Mouse (Mus musculus) stomach, postnatal 0 days (tissue): ENCODE results near the gene Mmgt2. TPM values are rescaled to one million over a fixed set of nuclear protein-coding genes. Genes with fewer than 3 reads are reported as not detected.
A peak's percentile ranks its signal among the peaks of the same experiment; 100 is the strongest.

ENCODE experiments used
- ATAC-seq: fragments of 200-750 bp; cut with Nextera tagmentation; 2 replicates; pipeline ENCODE4 v1.8.0; 2017; ENCODE audit not compliant: low FRiP score, low TSS enrichment
- DNase-seq: peaks from one replicate; pipeline ENCODE4 v3.0.0-alpha.2; 2016; ENCODE audit warnings: low spot score
- H3K27ac ChIP-seq: fragments of 300-500 bp; sonication (generic); replicated peaks from 2 replicates; pipeline ENCODE4 v1.5.1; 2014; ENCODE audit warnings: mild to moderate bottlenecking, control low read depth
- H3K27me3 ChIP-seq: fragments of 300-500 bp; sonication (generic); 2 replicates; pipeline ENCODE4 v1.6.1; 2014; ENCODE audit warnings: low read length; ENCODE audit not compliant: control insufficient read depth, insufficient read depth
- H3K36me3 ChIP-seq: fragments of 300-500 bp; sonication (generic); 2 replicates; pipeline ENCODE4 v1.6.1; 2014; ENCODE audit warnings: low read length, mixed read lengths; ENCODE audit not compliant: control insufficient read depth, insufficient read depth
- H3K4me1 ChIP-seq: fragments of 300-500 bp; sonication (generic); replicated peaks from 2 replicates; pipeline ENCODE4 v1.6.1; 2014; ENCODE audit warnings: antibody characterized with exemption; ENCODE audit not compliant: control insufficient read depth, insufficient read depth
- H3K4me2 ChIP-seq: fragments of 300-500 bp; sonication (generic); replicated peaks from 2 replicates; pipeline ENCODE4 v1.6.1; 2014; ENCODE audit warnings: low read depth, mild to moderate bottlenecking, control low read depth, moderate library complexity
- H3K4me3 ChIP-seq: fragments of 300-500 bp; sonication (generic); 2 replicates; pipeline ENCODE4 v1.5.1; 2014; ENCODE audit warnings: low read depth, low read length, control low read depth
- H3K9ac ChIP-seq: fragments of 300-500 bp; sonication (generic); 2 replicates; pipeline ENCODE4 v1.6.1; 2014; ENCODE audit warnings: mild to moderate bottlenecking, low read length, control low read depth, mixed read lengths
- H3K9me3 ChIP-seq: fragments of 300-500 bp; sonication (generic); 2 replicates; pipeline ENCODE4 v1.6.1; 2016; ENCODE audit warnings: low read length; ENCODE audit not compliant: control insufficient read depth
- CTCF ChIP-seq: IDR thresholded peaks from 2 replicates; pipeline ENCODE4 v1.5.1; 2016; ENCODE audit warnings: antibody characterized with exemption, low read depth, mild to moderate bottlenecking, moderate library complexity
- EP300 ChIP-seq: optimal IDR thresholded peaks from 2 replicates; pipeline ENCODE3; 2016; ENCODE audit warnings: antibody characterized with exemption
- WGBS: fragments of 180-500 bp; shearing (Covaris S2); extraction: QIAGEN DNeasy Blood & Tissue Kit; methylation state at CpG from one replicate; pipeline ENCODE4 v1.1.7; 2014; 5-methylcytosine and 5-hydroxymethylcytosine counted together
- polyA plus RNA-seq: library from polyadenylated mRNA; unstranded; fragments of >200 nt; fragmentation: Nextera tagmentation; extraction: Ambion mirVana; gene quantifications from 2 replicates; pipeline ENCODE4 v1.2.1, GENCODE M21; 2015

Mmgt2 gene
- polyA plus RNA-seq = 30.2 and 35.9 TPM in 2 replicates

DNA sequence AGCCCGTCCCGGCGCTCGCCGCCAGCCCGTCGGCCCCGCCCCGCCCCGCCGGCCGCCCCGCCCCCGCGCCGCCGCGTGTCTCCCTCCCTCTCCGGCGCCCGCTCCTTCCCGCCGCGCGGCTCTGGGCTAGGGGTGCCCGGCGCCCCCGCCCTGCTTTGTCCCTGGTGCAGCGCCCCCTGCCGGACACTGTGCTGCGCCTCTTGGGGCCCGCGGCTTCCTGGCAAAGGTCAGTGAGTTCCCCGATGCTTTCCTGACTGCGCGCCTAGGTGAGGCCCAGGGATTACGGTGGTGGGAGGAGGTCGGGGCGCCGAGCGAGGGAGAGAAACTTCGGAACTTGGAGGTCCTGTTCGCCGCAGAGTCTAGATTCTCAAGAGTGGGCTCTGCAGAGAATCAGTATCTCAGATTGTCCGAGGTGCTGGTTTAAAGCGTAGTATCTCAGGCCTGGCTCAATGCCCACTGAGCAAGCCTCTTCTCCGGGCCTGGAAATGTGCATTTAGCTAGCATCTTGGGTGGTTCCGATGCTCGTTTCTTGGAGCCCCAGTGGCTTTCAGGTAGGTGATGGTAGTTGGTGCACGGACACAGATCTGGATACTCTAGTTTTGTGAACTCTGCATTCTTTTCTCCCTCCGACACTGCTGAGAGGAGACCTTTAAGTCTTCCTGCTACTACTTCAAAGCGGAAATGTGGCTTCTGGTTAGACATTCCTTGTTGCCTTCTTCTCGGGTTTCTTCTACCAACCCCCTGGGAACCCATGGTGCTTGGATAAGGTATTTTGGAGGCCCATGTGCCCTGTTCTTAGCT is at the start of gene Mmgt2:
Gene Mmgt2, plus strand, starts transcription at position 74 of the 801 bp plus-strand sequence.
- ATAC-seq (peak; percentile 95), DNase-seq (peak; percentile 98)
- Histone ChIP-seq H3K36me3 (no peaks in the 10 kb centered on the region), H3K9me3 (no peaks in the 10 kb centered on the region), H3K4me2 (peak within 1 kb of the TSS; percentile 95), H3K9ac (peak within 1 kb of the TSS; percentile 78), H3K27ac (peak within 1 kb of the TSS; percentile 86), H3K4me1 (peaks cover 8% of the 10 kb centered on the region), H3K4me3 (peak within 1 kb of the TSS; percentile 72), H3K27me3 (no peaks in the 10 kb centered on the region)
- TF ChIP-seq EP300 (no peak), CTCF (peak; percentile 93)
- WGBS = under 1% methylated on average over 31 of the region's 53 CpGs

DNA sequence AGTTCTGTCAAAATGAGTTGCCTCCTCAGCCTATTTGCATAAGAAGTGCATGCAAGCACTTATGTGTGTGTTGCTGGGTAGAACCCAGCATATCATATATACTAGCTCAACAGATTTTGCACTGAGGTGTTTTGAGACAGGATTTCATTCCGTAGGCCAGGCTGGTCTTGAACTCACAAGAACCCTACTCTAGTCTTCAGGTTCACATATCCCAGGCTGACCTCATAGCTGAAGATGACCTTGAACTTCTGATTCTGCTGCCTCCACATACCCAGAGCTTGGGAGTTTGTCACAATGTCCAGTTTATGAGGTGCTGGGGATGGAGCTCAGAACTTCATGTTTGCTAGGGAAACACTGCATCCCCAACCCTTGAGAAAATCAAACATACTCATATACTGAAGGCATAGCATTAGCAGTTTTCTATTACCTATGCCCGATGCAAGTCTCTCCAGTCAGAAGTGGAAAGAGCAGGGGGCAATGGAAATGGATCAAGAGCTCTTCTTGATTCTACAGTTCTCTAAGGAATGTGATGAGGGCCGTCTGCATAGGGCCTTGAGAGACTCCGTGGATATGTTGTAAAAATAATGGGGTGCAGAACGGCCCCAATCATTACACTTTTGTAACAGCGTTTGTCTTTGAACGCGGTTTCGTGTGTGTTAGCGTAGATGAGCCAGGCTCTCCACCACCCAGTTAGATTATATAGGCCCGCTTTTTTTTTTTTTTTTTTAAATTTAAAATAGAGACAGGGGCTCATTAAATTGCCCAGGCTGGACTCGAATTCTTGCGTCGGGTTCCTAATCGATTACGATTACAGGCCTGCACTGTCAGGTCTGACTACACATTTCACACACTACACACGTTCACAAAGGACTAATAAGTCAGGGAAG is 46.5 kb upstream of the Mmgt2 start:
- peaks cover 19% of the 10 kb centered on the region; the same call in 1 of the 2 replicates for H3K36me3 ChIP-seq
- H3K27ac ChIP-seq = peak overlapping the region; percentile 94
- no peak for DNase-seq
- H3K4me3 ChIP-seq = peak overlapping the region; percentile 85
- H3K4me1 ChIP-seq = no peaks in the 10 kb centered on the region; the same call in 1 of the 2 replicates
- WGBS = 11% methylated on average over 17 of the region's 17 CpGs
- ATAC-seq = no peak
- peak overlapping the region; percentile 61 for H3K9ac ChIP-seq
- H3K4me2 ChIP-seq = peak overlapping the region; percentile 70
- TF ChIP-seq CTCF = no peak
- no peak for TF ChIP-seq EP300
- no peaks in the 10 kb centered on the region for H3K9me3 ChIP-seq
- no peaks in the 10 kb centered on the region for H3K27me3 ChIP-seq

GRCm38 (mm10) chr11:62602619-62603311 is 45.7 kb upstream of the Mmgt2 start:
- H3K9me3 ChIP-seq = no peaks in the 10 kb centered on the region
- H3K9ac ChIP-seq = peak overlapping the region; percentile 96
- H3K36me3 ChIP-seq = peaks cover 19% of the 10 kb centered on the region; the same call in 1 of the 2 replicates
- under 1% methylated on average over 58 of the region's 58 CpGs for WGBS
- H3K4me3 ChIP-seq = peak overlapping the region; percentile 85
- DNase-seq (peak; percentile 97), ATAC-seq (peak; percentile 95)
- H3K4me2 ChIP-seq = peak overlapping the region; percentile 70
- no peaks in the 10 kb centered on the region; the same call in 1 of the 2 replicates for H3K4me1 ChIP-seq
- H3K27ac ChIP-seq = peak overlapping the region; percentile 94
- H3K27me3 ChIP-seq = no peaks in the 10 kb centered on the region
- TF ChIP-seq CTCF (peak; percentile 32), EP300 (peak; percentile 78)

DNA sequence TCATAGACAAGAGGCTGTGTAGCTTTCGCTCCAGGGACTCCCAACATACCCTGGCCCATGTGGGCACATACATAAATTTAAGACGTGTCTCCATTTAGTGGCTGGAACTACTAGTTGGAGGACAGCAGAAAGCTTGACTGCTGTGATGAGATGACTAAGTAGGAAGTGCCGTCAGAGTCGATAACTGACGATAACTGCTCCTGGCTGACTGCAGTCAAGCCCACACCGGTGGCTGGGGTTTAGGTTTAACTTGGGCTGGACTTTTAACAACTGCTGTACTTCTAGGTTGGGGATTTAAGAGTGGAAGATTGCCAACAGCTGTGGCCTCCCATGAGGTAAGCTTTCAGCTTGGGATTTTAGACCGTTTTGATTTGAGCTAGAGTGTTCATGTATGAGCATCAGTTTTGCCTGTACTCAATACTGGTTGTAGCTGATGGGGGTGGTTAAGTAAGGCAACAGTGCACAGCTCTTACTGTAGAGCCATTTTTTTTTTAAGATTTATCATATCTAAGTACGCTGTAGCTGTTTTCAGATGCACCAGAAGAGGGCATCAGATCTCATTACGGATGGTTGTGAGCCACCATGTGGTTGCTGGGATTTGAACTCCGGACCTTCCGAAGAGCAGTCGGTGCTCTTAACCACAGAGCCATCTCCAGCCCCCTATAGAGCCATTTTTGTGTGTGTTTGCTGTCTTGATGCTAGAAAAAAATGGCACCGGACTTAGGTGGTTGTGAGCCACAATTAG is 45.0 kb upstream of the Mmgt2 start:
- under 1% methylated on average over 13 of the region's 13 CpGs for WGBS
- DNase-seq = peak; percentile 36
- peak; percentile 11 for ATAC-seq

More for the DNA sequence above, 45.0 kb upstream of the Mmgt2 start:
- H3K27me3 ChIP-seq = no peaks in the 10 kb centered on the region
- peaks cover 19% of the 10 kb centered on the region; the same call in 1 of the 2 replicates for H3K36me3 ChIP-seq
- H3K9ac ChIP-seq = peak overlapping the region; percentile 96
- no peak for TF ChIP-seq EP300
- peak; percentile 54 for TF ChIP-seq CTCF
- no peaks in the 10 kb centered on the region; the same call in 1 of the 2 replicates for H3K4me1 ChIP-seq
- peak overlapping the region; percentile 70 for H3K4me2 ChIP-seq
- no peaks in the 10 kb centered on the region for H3K9me3 ChIP-seq
- H3K27ac ChIP-seq = peak overlapping the region; percentile 94
- peak overlapping the region; percentile 85 for H3K4me3 ChIP-seq
